Mouse (Mus musculus) hindbrain, embryonic 16.5 days (tissue): ENCODE data around the gene Rln3. TPM values are rescaled to one million over a fixed set of nuclear protein-coding genes. Genes with fewer than 3 reads are reported as not detected.

Source experiments
- ATAC-seq: fragments of 200-750 bp; cut with Nextera tagmentation; 2 replicates; pipeline ENCODE4 v1.8.0; 2017; ENCODE audit warnings: moderate TSS enrichment, moderate library complexity
- H3K27ac ChIP-seq: fragments of 300-500 bp; sonication (generic); 2 replicates; pipeline ENCODE4 v1.5.1; 2014; ENCODE audit warnings: low read depth, mild to moderate bottlenecking, control low read depth, low read length, moderate library complexity
- H3K27me3 ChIP-seq: fragments of 300-500 bp; sonication (generic); replicated peaks from 2 replicates; pipeline ENCODE4 v1.6.1; 2014; ENCODE audit warnings: low read length; ENCODE audit not compliant: control insufficient read depth, insufficient read depth
- H3K36me3 ChIP-seq: fragments of 300-500 bp; sonication (generic); 2 replicates; pipeline ENCODE4 v1.6.1; 2014; ENCODE audit warnings: mild to moderate bottlenecking, low read length, moderate library complexity, mixed read lengths; ENCODE audit not compliant: control insufficient read depth, insufficient read depth
- H3K4me1 ChIP-seq: fragments of 300-500 bp; sonication (generic); 2 replicates; pipeline ENCODE4 v1.6.1; 2014; ENCODE audit warnings: low read depth, low read length; ENCODE audit not compliant: control insufficient read depth, insufficient read depth
- H3K4me2 ChIP-seq: fragments of 300-500 bp; sonication (generic); 2 replicates; pipeline ENCODE4 v1.6.1; 2014; ENCODE audit warnings: mild to moderate bottlenecking, low read length, control low read depth, moderate library complexity
- H3K4me3 ChIP-seq: fragments of 300-500 bp; sonication (generic); 2 replicates; pipeline ENCODE4 v1.5.1; 2014; ENCODE audit warnings: mild to moderate bottlenecking, low read length, control low read depth, moderate library complexity
- H3K9ac ChIP-seq: fragments of 300-500 bp; sonication (generic); 2 replicates; pipeline ENCODE4 v1.6.1; 2014; ENCODE audit warnings: low read depth, mild to moderate bottlenecking, control low read depth, low read length, moderate library complexity
- H3K9me3 ChIP-seq: fragments of 300-500 bp; sonication (generic); 2 replicates; pipeline ENCODE4 v1.6.1; 2014; ENCODE audit warnings: mild to moderate bottlenecking, low read length, moderate library complexity; ENCODE audit not compliant: control insufficient read depth
- WGBS: fragments of 180-500 bp; shearing (Covaris S2); extraction: QIAGEN DNeasy Blood & Tissue Kit; methylation state at CpG from one replicate; pipeline ENCODE4 v1.1.7; 2014; 5-methylcytosine and 5-hydroxymethylcytosine counted together
- polyA plus RNA-seq: library from polyadenylated mRNA; unstranded; fragments of >200 nt; fragmentation: Nextera tagmentation; extraction: Ambion mirVana; gene quantifications from 2 replicates; pipeline ENCODE4 v1.2.1, GENCODE M21; 2015

Rln3 gene
- polyA plus RNA-seq, 1 experiment from 2014 or later: 1.8 TPM

DNA sequence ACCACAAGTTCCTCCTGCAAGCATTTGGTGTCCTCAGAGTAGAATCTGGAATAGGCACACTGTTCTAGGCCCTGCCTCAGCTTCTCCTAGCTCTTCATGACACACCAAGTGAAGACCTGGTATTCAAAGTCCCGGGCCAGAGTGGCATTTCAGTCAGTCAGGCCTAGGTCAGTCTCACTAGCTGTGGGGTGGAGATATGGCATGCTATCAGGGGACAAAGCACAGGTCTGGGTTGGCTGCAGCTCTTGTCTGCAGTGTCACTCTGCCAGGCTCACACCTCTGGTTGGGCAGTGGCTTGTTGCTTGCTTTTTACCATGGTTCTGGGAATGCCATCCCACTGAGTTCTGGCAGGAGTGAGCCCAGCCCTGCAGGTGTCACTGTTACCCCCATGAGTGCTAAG is 31.6 kb upstream of the Rln3 start:
- no peak for ATAC-seq
- Histone ChIP-seq H3K27me3 (no peaks in the 10 kb centered on the region), H3K4me2 (no peak overlapping the region), H3K36me3 (peaks cover 12% of the 10 kb centered on the region; the same call in 1 of the 2 replicates), H3K4me3 (no peak overlapping the region), H3K4me1 (peaks cover 11% of the 10 kb centered on the region), H3K9ac (no peak overlapping the region), H3K9me3 (no peaks in the 10 kb centered on the region), H3K27ac (no peak overlapping the region)
- 81% methylated on average over 1 of the region's 1 CpGs for WGBS

DNA sequence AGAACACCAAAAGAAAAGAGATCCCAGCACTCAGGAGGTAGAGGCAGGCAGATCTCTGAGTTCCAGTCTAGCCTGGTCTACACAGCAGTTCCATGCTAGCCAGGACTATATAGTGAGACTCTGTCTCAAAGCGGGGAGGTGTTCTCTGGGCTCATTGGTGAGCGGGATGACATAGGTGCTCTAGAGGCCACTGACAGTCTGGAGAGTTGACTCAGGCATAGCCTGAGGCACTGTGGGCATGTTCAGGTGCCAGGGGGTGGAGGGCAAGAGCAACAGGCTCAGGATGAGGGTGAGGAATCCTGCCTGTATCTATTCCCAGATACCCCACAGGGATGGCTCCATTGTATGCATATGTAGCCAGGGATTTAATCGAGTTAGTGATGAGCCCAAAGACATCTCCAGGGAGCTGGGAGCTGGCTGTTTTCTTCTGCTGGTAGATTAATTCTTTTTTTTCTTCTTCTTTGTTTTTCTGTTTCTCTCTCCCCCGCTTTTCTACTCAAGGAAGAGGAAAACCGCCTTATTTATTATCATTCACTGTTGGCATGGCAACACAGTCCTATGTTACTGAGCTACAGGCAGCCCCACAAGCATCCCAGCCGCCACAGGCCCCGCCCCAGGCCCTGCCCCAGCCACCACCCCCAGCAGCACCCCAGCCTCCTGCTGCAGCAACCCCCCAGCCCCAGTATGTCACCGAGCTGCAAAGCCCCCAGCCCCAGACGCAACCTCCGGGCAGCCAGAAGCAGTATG is 28.6 kb upstream of the Rln3 start:
- H3K4me3 ChIP-seq: no peak overlapping the region
- H3K27me3 ChIP-seq: no peaks in the 10 kb centered on the region
- WGBS: 35% methylated on average over 10 of the region's 10 CpGs
- H3K27ac ChIP-seq: peak overlapping the region; percentile 62
- H3K36me3 ChIP-seq: no peaks in the 10 kb centered on the region
- H3K9ac ChIP-seq: peak overlapping the region; percentile 36
- peak; percentile 53; the same call in 1 of the 2 replicates for ATAC-seq
- no peaks in the 10 kb centered on the region for H3K9me3 ChIP-seq
- peaks cover 30% of the 10 kb centered on the region for H3K4me1 ChIP-seq
- H3K4me2 ChIP-seq: peak overlapping the region; percentile 32

DNA sequence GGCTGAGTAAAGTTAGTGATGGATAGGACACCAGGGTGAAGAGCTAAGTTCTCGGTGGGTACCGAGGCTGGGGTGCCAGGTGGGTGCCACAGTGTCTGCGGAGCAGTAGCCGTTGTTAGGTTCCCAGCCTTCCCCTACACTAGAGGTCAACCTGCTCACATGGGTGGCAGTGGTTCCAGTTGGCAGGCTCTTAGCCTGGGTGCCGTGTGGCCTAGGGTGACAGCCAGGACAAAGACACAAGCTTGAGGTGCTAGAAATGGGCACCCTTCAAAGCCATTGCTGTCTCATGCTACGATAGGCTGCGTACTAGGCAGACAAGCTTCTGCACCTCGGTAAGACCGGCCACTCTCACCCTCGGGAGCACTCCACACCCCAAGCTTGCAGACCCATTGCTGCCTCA is 27.5 kb upstream of the Rln3 start:
- no peaks in the 10 kb centered on the region for H3K36me3 ChIP-seq
- no peaks in the 10 kb centered on the region for H3K9me3 ChIP-seq
- H3K4me3 ChIP-seq: no peak overlapping the region
- H3K4me1 ChIP-seq: peaks cover 40% of the 10 kb centered on the region
- no peak overlapping the region for H3K27ac ChIP-seq
- H3K4me2 ChIP-seq: no peak overlapping the region
- no peak overlapping the region for H3K9ac ChIP-seq
- H3K27me3 ChIP-seq: no peaks in the 10 kb centered on the region
- 84% methylated on average over 10 of the region's 10 CpGs for WGBS
- ATAC-seq: no peak

DNA sequence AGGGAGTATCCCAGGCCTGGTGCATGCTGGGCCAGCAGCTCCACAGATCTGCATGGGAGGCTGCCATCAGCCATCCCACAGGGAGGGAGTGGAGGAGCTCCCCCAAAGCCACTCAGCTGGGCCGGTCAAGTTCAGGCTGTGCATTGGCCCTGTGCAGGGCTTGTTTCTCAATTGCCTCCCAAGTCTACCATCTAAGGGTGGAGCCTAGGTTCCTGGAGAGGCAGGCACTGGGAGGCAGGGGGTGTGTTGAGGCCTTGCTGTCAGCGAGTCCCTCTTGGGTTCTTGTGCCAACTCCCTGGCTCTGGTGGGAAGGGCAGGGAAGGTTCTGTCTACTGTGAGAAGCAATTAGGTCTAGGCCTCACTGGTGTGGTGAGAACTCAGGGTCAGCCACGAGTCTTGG is 27.1 kb upstream of the Rln3 start:
- no peak overlapping the region for H3K27ac ChIP-seq
- no peaks in the 10 kb centered on the region for H3K9me3 ChIP-seq
- 71% methylated on average over 3 of the region's 3 CpGs for whole genome bisulfite sequencing
- H3K4me1 ChIP-seq: peaks cover 40% of the 10 kb centered on the region
- no peak overlapping the region for H3K4me3 ChIP-seq
- H3K9ac ChIP-seq: 0 out of 2 replicates have a peak overlapping the region, but pooled peaks have one; percentile 8
- no peaks in the 10 kb centered on the region for H3K36me3 ChIP-seq
- ATAC-seq: no peak
- H3K27me3 ChIP-seq: no peaks in the 10 kb centered on the region
- no peak overlapping the region for H3K4me2 ChIP-seq

DNA sequence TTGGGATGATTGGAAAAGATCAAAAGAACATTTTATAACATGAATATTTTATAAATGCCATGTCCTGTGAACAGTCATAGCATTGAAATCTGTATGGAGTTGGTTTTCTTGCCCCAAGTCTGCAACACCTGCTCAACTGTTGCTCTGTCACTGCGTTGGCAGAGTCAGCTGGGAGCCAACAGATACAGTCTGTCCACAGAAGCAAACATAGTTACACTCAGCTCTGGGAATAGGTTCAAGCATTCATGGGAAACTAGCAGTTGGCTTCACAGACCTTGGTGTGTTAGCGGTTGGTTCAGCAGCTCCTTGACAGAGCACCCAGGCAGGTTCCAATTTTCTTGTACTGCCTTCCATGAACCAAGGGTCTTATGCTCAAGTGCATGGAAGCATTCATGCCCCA is 25.9 kb upstream of the Rln3 start:
- WGBS: 56% methylated on average over 2 of the region's 2 CpGs
- Histone ChIP-seq H3K27me3 (no peaks in the 10 kb centered on the region), H3K4me1 (peaks cover 40% of the 10 kb centered on the region), H3K9me3 (no peaks in the 10 kb centered on the region), H3K9ac (no peak overlapping the region), H3K4me3 (no peak overlapping the region), H3K27ac (no peak overlapping the region), H3K36me3 (no peaks in the 10 kb centered on the region), H3K4me2 (no peak overlapping the region)
- ATAC-seq: no peak

DNA sequence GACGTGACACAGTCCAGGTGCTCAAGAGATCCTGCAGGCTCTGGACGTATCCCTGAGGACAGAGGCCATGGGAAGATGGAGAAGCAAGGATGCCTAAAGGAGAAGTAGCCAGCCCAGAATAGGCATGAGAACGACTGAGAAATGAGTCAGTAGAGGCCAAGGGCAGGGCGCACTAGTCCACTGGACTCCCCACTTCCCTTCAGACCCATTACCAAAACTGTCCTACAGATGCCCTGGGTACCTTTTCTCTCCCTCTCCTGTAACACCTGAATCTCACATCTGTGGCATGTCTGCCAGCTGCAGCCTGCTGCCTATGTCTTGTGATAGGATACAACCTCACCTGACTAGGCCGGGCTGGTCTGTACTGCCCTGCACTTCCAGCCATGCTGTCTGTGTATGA is 25.4 kb upstream of the Rln3 start:
- peak overlapping the region; percentile 45; the same call in 1 of the 2 replicates for H3K27ac ChIP-seq
- no peaks in the 10 kb centered on the region for H3K27me3 ChIP-seq
- no peaks in the 10 kb centered on the region for H3K9me3 ChIP-seq
- no peak overlapping the region for H3K4me2 ChIP-seq
- peak overlapping the region; percentile 14; the same call in 1 of the 2 replicates for H3K9ac ChIP-seq
- ATAC-seq: no peak
- H3K36me3 ChIP-seq: no peaks in the 10 kb centered on the region
- peaks cover 40% of the 10 kb centered on the region for H3K4me1 ChIP-seq
- 88% methylated on average over 5 of the region's 5 CpGs for WGBS
- H3K4me3 ChIP-seq: no peak overlapping the region

DNA sequence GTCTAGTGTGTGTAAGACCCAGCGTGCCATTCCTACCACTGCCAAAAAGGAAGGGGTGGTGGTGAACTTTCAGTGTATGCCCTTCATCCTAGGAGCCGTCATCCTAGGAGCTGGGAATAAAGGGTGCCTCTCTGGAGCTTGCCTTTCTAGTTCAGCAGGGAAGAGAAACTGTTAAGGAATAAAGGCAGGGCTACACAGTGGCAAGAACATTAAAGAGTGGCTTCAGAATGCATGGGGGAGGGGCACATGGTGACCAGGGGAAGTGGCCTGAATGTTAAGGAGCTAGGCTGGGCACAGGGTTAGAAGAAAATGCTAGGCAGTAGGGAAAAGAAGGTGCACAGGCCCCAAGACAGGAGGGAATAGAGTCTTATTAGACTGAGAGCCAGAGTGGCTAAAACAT is 24.9 kb upstream of the Rln3 start:
- H3K4me2 ChIP-seq: no peak overlapping the region
- no peaks in the 10 kb centered on the region for H3K36me3 ChIP-seq
- peaks cover 40% of the 10 kb centered on the region for H3K4me1 ChIP-seq
- 48% methylated on average over 2 of the region's 2 CpGs for WGBS
- no peaks in the 10 kb centered on the region for H3K9me3 ChIP-seq
- peak overlapping the region; percentile 46 for H3K27ac ChIP-seq
- H3K9ac ChIP-seq: peak overlapping the region; percentile 14; the same call in 1 of the 2 replicates
- no peak for ATAC-seq
- no peak overlapping the region for H3K4me3 ChIP-seq
- no peaks in the 10 kb centered on the region for H3K27me3 ChIP-seq

DNA sequence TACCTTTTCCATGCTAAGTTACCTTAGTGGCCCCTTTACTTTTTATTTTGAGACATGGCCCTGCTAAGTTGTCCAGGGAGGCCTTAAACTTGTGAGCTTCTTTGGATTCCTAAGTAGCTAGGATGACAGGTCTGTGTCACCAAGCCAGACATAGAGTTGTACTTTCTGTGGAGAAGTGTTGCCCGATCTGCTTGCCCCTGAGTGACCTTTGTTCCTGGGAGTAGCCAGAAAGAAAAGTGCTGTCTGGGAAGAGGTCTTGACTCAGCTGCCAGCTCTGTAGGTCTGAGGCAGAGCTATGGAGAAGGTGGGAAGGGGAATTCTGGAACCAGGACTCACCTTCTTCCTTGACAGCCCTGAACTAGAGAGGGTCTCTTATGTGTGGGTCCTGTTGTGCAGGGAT is 24.4 kb upstream of the Rln3 start:
- Histone ChIP-seq H3K4me2 (no peak overlapping the region), H3K36me3 (no peaks in the 10 kb centered on the region), H3K27me3 (no peaks in the 10 kb centered on the region), H3K9ac (no peak overlapping the region), H3K27ac (peak overlapping the region; percentile 46; the same call in 1 of the 2 replicates), H3K9me3 (no peaks in the 10 kb centered on the region), H3K4me3 (no peak overlapping the region), H3K4me1 (peaks cover 40% of the 10 kb centered on the region)
- WGBS: 40% methylated on average over 1 of the region's 1 CpGs
- ATAC-seq: no peak

DNA sequence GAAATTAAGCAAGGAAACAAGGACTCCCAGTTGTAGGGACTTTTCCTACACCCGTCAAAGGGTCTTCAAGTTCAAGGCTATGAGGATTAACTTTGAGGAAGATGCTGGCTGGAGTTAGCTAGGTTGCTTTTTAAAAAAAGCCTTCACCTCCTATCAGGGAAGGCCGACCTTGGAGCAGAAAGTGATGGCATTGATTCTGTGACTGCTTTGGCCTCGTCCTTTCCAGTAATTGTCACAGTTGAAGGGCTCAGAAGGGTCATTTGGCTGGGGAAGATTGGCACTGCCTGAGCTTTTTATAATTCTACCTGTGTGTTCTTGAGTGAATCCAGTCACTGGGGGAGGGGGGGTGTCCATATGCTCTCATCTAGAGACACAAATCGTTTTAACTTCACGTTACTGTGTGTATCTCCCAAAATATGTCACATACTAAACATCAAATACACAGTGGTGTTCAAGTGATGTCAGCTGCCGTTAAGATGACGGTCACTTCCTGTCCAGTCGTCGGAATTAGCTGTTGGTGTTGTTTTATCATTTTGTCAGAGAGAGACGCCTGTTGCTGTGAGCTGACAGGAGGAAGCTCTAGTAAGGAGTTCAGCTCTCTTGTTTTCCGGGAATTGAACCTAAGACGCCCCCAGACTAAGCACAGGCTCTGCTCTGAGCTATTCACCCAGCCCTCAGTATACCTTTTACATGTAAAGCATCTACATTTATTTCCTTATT is 23.7 kb upstream of the Rln3 start:
- H3K4me1 ChIP-seq: peaks cover 37% of the 10 kb centered on the region
- ATAC-seq: no peak

More for the DNA sequence above, 23.7 kb upstream of the Rln3 start:
- no peak overlapping the region for H3K9ac ChIP-seq
- H3K27ac ChIP-seq: no peak overlapping the region
- H3K4me2 ChIP-seq: peak overlapping the region; percentile 63
- no peak overlapping the region for H3K4me3 ChIP-seq
- H3K9me3 ChIP-seq: no peaks in the 10 kb centered on the region
- H3K36me3 ChIP-seq: no peaks in the 10 kb centered on the region
- H3K27me3 ChIP-seq: no peaks in the 10 kb centered on the region
- WGBS: 71% methylated on average over 12 of the region's 12 CpGs
